Comparison of ENCODE assay signal across 20 mouse cellular contexts in the genomic region with DNA sequence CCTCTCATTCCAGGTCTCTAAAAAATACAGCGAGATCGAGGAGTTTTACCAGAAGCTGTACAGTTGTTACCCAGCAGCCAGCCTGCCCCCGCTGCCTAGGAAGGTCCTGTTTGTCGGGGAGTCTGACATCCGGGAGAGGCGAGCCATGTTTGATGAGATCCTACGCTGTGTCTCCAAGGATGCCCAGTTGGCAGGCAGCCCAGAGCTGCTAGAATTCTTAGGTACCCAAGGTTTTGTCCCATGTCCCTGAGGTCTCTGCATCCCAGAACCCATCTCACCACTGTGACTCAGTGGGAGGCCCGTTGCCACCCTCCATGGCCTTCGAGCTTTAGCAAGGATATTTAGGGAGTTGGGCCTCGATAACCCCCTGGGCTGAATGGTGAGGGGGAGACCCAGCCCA. TPM values are rescaled to one million over a fixed set of nuclear protein-coding genes. Genes with fewer than 3 reads are reported as not detected.
DNase-seq lines count a peak whose midpoint lies in the region; TF ChIP-seq lines count a peak whose summit lies in the region.
"Had no signal": no experiment of that assay in that cellular context is flagged by ENCODE, and none has a peak within 500 bp of the region (broad histone marks: within the 10 kb centered on the region; RNA-seq: fewer than 3 reads in every experiment).

No protein-coding gene starts in this region.

- TF ChIP-seq POLR2A in thymus, adult 2 months (IDR thresholded peaks at IDR 0.05; ENCODE audit: control insufficient read depth, extremely low read depth, insufficient read depth, low read length, poor library complexity): no peak

- peak overlapping the region; percentile 3; the same call in 1 of the 2 replicates for H3K27ac ChIP-seq in layer of hippocampus, adult 2 months
- H3K27ac ChIP-seq in thymus, adult 2 months (ENCODE audit: control insufficient read depth, insufficient read depth, low read length): no peak overlapping the region
- H3K27ac ChIP-seq: embryonic facial prominence, embryonic 12.5 days; forebrain, embryonic 15.5 days; heart, embryonic 13.5 days had no signal

- no peaks in the 10 kb centered on the region for H3K27me3 ChIP-seq in thymus, adult 2 months (ENCODE audit: control insufficient read depth, insufficient read depth, low read length)
- H3K27me3 ChIP-seq: CH12.LX; embryonic facial prominence, embryonic 12.5 days; forebrain, embryonic 15.5 days; heart, embryonic 13.5 days had no signal

- H3K36me3 ChIP-seq in thymus, adult 2 months (ENCODE audit: control insufficient read depth, insufficient read depth, low read length): no peaks in the 10 kb centered on the region

- no peak for TF ChIP-seq CTCF in layer of hippocampus, adult 2 months (conservative IDR thresholded peaks at IDR 0.05)
- TF ChIP-seq CTCF in thymus, adult 2 months (IDR thresholded peaks at IDR 0.05; ENCODE audit: borderline replicate concordance, control insufficient read depth, extremely low read depth, insufficient read depth, low read length, poor library complexity): no peak

- WGBS in thymus, adult 2 months: 95% methylated on average over 10 of the region's 10 CpGs

- H3K4me1 ChIP-seq in thymus, adult 2 months (replicated peaks; ENCODE audit: control insufficient read depth, insufficient read depth, low read length): no peaks in the 10 kb centered on the region
- H3K4me1 ChIP-seq: forebrain, embryonic 15.5 days; heart, embryonic 13.5 days had no signal

- DNase-seq in layer of hippocampus, adult 2 months (ENCODE audit: low spot score in 2 of 2): no peak
- DNase-seq in layer of hippocampus, postnatal 25 days (ENCODE audit: extremely low spot score in 1 of 2, low spot score in 1 of 2): no peak
- DNase-seq in adrenal gland, adult 2 months: peak; percentile 79
- peak; percentile 70 for DNase-seq in adrenal gland, postnatal 25 days
- DNase-seq in cerebellum, adult 11 months: no peak
- DNase-seq in thymus, adult 2 months: no peak
- DNase-seq: cerebellum, adult 11-12 months; cerebellum, adult 9-10 months; cerebellum, postnatal 25 days; gastrocnemius, postnatal 36 days; heart, adult 11 months; heart, postnatal 36 days had no signal

- no peak overlapping the region for H3K4me3 ChIP-seq in layer of hippocampus, adult 2 months
- no peak overlapping the region for H3K4me3 ChIP-seq in thymus, adult 2 months (ENCODE audit: control insufficient read depth, insufficient read depth, low read length)
- H3K4me3 ChIP-seq: embryonic facial prominence, embryonic 12.5 days; forebrain, embryonic 15.5 days; heart, embryonic 13.5 days had no signal

RNA-seq across cellular contexts. Expression of a gene that starts 8.3 kb away (rescaled TPM):
- 10 to 100 TPM; 12.2 to 15.1 TPM for total RNA-seq in layer of hippocampus, adult 2 months (2021)
- total RNA-seq in layer of hippocampus, postnatal 25 days (2021): 10 to 100 TPM; 11.1 to 11.3 TPM
- total RNA-seq in adrenal gland, adult 2 months (2021): 10 to 100 TPM; 13.8 to 22.0 TPM
- polyA plus RNA-seq in adrenal gland, adult 2 months (2012; rRNA removed): 20.6 and 22.7 TPM in 2 replicates
- 13.6 and 22.3 TPM in 2 replicates for total RNA-seq in adrenal gland, postnatal 25 days (2021)
- 12.4 and 14.3 TPM in 2 replicates for polyA plus RNA-seq in thymus, adult 2 months (2012; rRNA removed)

RNA-seq across cellular contexts. Expression of a gene that starts 19.8 kb away (rescaled TPM):
- not detected for total RNA-seq in layer of hippocampus, adult 2 months (2021)
- total RNA-seq in layer of hippocampus, postnatal 25 days (2021): not detected
- not detected for total RNA-seq in adrenal gland, adult 2 months (2021)
- 0.20 and 0.31 TPM in 2 replicates for polyA plus RNA-seq in adrenal gland, adult 2 months (2012; rRNA removed)
- total RNA-seq in adrenal gland, postnatal 25 days (2021): not detected in 2 replicates
- 2.3 and 3.5 TPM in 2 replicates for polyA plus RNA-seq in thymus, adult 2 months (2012; rRNA removed)
- total RNA-seq: CH12.LX; gastrocnemius, adult 8-10 months; gastrocnemius, postnatal 36 days had no signal
- polyA plus RNA-seq: forebrain, embryonic 11.5 days; heart, embryonic 13.5 days; heart, postnatal 0 days; inflammation-experienced regulatory T-cells, adult 6 months had no signal

Comparison
In these comparisons a context has a peak if more than half of its experiments do, and no peak if none do; other contexts are left out.
1. DNase-seq: peak in adrenal gland, adult 2 months (single experiment) and adrenal gland, postnatal 25 days (single experiment); none in layer of hippocampus, adult 2 months (0 of 2), layer of hippocampus, postnatal 25 days (0 of 2), cerebellum, adult 11 months (single experiment) and thymus, adult 2 months (single experiment).